7 mouse cellular contexts compared by ENCODE assay signal in genomic region chr2:119299981-119300818, GRCm38 (mm10). TPM values are rescaled to one million over a fixed set of nuclear protein-coding genes. Genes with fewer than 3 reads are reported as not detected.
DNase-seq lines count a peak whose midpoint lies in the region; ATAC-seq and TF ChIP-seq lines count a peak whose summit lies in the region.

No protein-coding gene starts in this region.

- H3K27me3 ChIP-seq in embryonic facial prominence, embryonic 13.5 days = no peaks in the 10 kb centered on the region
- H3K27me3 ChIP-seq in heart, embryonic 12.5 days (replicated peaks) = no peaks in the 10 kb centered on the region
- H3K27me3 ChIP-seq in kidney, embryonic 16.5 days (ENCODE audit: insufficient read depth, low read length) = no peaks in the 10 kb centered on the region

- H3K9me3 ChIP-seq in ES-E14 (ENCODE audit: control insufficient read depth, insufficient read depth, low read depth, low read length) = no peaks in the 10 kb centered on the region
- no peaks in the 10 kb centered on the region for H3K9me3 ChIP-seq in embryonic facial prominence, embryonic 13.5 days
- no peaks in the 10 kb centered on the region for H3K9me3 ChIP-seq in heart, embryonic 12.5 days (replicated peaks)
- H3K9me3 ChIP-seq in kidney, embryonic 16.5 days (ENCODE audit: low read length) = no peaks in the 10 kb centered on the region

- in situ Hi-C loops in ES-E14 (cut with MboI; ENCODE audit: low sequenced_read_pairs in 2 of 2, unreplicated experiment in 2 of 2) = loop anchor here in 1 of 2 experiments (10.0 kb wide), 1 partner anchor 215 kb away; no protein-coding TSS in a partner anchor

- peak; percentile 91 for DNase-seq in ES-E14 (ENCODE audit: low read depth, low spot score)
- DNase-seq in adrenal gland, postnatal 36 days = peak; percentile 86 to 91
- peak; percentile 89 for DNase-seq in lung, postnatal 25 days (ENCODE audit: low spot score)
- DNase-seq in right cerebral cortex, postnatal 4 days = peak; percentile 75

- H3K9ac ChIP-seq in ES-E14 (ENCODE audit: insufficient read depth, low read depth, low read length, poor library complexity, severe bottlenecking) = peak overlapping the region; percentile 38; the same call in 1 of the 2 replicates
- peak overlapping the region; percentile 49; the same call in 1 of the 2 replicates for H3K9ac ChIP-seq in embryonic facial prominence, embryonic 13.5 days
- H3K9ac ChIP-seq in heart, embryonic 12.5 days = peak overlapping the region; percentile 49
- H3K9ac ChIP-seq in kidney, embryonic 16.5 days (replicated peaks; ENCODE audit: low read length) = peak overlapping the region; percentile 61

- 0 out of 4 replicates have a peak overlapping the region, but pooled peaks of 1 of the 2 experiments have one; percentile 17 for H3K4me3 ChIP-seq in ES-E14 (ENCODE audit: insufficient read depth in 1 of 2, low read depth in 1 of 2, low read length in 2 of 2, poor library complexity in 1 of 2, severe bottlenecking in 1 of 2)
- no peak overlapping the region for H3K4me3 ChIP-seq in embryonic facial prominence, embryonic 13.5 days
- peak overlapping the region; percentile 16 for H3K4me3 ChIP-seq in heart, embryonic 12.5 days
- peak overlapping the region; percentile 15 for H3K4me3 ChIP-seq in kidney, embryonic 16.5 days (ENCODE audit: low read length)

- peaks cover 25% of the 10 kb centered on the region; the same call in 1 of the 2 replicates for H3K36me3 ChIP-seq in ES-E14 (ENCODE audit: control insufficient read depth, insufficient read depth, low read length, poor library complexity, severe bottlenecking)
- H3K36me3 ChIP-seq in embryonic facial prominence, embryonic 13.5 days = peaks cover 47% of the 10 kb centered on the region
- H3K36me3 ChIP-seq in heart, embryonic 12.5 days = peaks cover 34% of the 10 kb centered on the region
- H3K36me3 ChIP-seq in kidney, embryonic 16.5 days (ENCODE audit: insufficient read depth, low read length) = peaks cover 30% of the 10 kb centered on the region

- WGBS in embryonic facial prominence, embryonic 13.5 days = 6% methylated on average over 15 of the region's 15 CpGs
- 2% methylated on average over 15 of the region's 15 CpGs for WGBS in heart, embryonic 12.5 days
- 8% methylated on average over 15 of the region's 15 CpGs for WGBS in kidney, embryonic 16.5 days

- peak overlapping the region; percentile 37 for H3K4me2 ChIP-seq in embryonic facial prominence, embryonic 13.5 days
- H3K4me2 ChIP-seq in heart, embryonic 12.5 days = peak overlapping the region; percentile 65
- H3K4me2 ChIP-seq in kidney, embryonic 16.5 days (replicated peaks; ENCODE audit: low read depth, low read length) = peak overlapping the region; percentile 49

- H3K27ac ChIP-seq in ES-E14 (ENCODE audit: insufficient read depth, low read depth, low read length, poor library complexity, severe bottlenecking) = no peak overlapping the region
- 0 out of 2 replicates have a peak overlapping the region, but pooled peaks have one; percentile 16 for H3K27ac ChIP-seq in embryonic facial prominence, embryonic 13.5 days
- peak overlapping the region; percentile 85 for H3K27ac ChIP-seq in heart, embryonic 12.5 days (ENCODE audit: poor library complexity, severe bottlenecking)
- peak overlapping the region; percentile 85 for H3K27ac ChIP-seq in kidney, embryonic 16.5 days (ENCODE audit: low read length)

- ATAC-seq in embryonic facial prominence, embryonic 13.5 days (ENCODE audit: insufficient number of reproducible peaks, insufficient read depth, low FRiP score, low TSS enrichment, low read depth) = peak; percentile 63
- ATAC-seq in heart, embryonic 12.5 days (ENCODE audit: insufficient number of reproducible peaks, low FRiP score) = peak; percentile 88
- ATAC-seq in kidney, embryonic 16.5 days (ENCODE audit: low FRiP score, low TSS enrichment) = peak; percentile 86

- H3K4me1 ChIP-seq in ES-E14 (ENCODE audit: control insufficient read depth in 2 of 2, insufficient read depth in 2 of 2, low read length in 2 of 2, poor library complexity in 1 of 2) = peaks cover 5 to 20% of the 10 kb centered on the region in 2 experiments; a peak in 2 of 4 replicates
- peaks cover 35% of the 10 kb centered on the region for H3K4me1 ChIP-seq in embryonic facial prominence, embryonic 13.5 days
- peaks cover 38% of the 10 kb centered on the region for H3K4me1 ChIP-seq in heart, embryonic 12.5 days (replicated peaks)
- peaks cover 29% of the 10 kb centered on the region for H3K4me1 ChIP-seq in kidney, embryonic 16.5 days (ENCODE audit: insufficient read depth, low read length)

TF ChIP-seq in ES-E14, 5 proteins besides CTCF, POLR2A, EP300 and RAD21:
- TF ChIP-seq ZNF384 (IDR thresholded peaks at IDR 0.05; ENCODE audit: low read depth, low read length) (no peak), ZC3H11A (IDR thresholded peaks at IDR 0.05; ENCODE audit: borderline replicate concordance, low read depth, low read length) (0 out of 2 replicates have a peak, but pooled peaks have one; percentile 50), MAFK (IDR thresholded peaks at IDR 0.05; ENCODE audit: insufficient read depth, low read depth, low read length) (no peak), HCFC1 (IDR thresholded peaks at IDR 0.05; ENCODE audit: borderline replicate concordance, insufficient read depth, low read length) (peak; percentile 42; the same call in 1 of the 2 replicates), CHD2 (IDR thresholded peaks at IDR 0.05; ENCODE audit: low read depth, low read length) (no peak)

RNA-seq across cellular contexts. Expression of gene Vps18, which starts 11.7 kb away (rescaled TPM):
- total RNA-seq in ES-E14 (2012; rRNA removed) = 17.0 and 17.8 TPM in 2 replicates
- total RNA-seq in adrenal gland, postnatal 36 days (2021) = 10 to 100 TPM; 20.4 to 24.5 TPM
- 20.1 and 20.7 TPM in 2 replicates for polyA plus RNA-seq in embryonic facial prominence, embryonic 13.5 days (2015; fragmentation: Nextera tagmentation; extraction: Ambion mirVana)
- polyA plus RNA-seq in heart, embryonic 12.5 days (2016; fragmentation: Nextera tagmentation; extraction: Ambion mirVana) = 15.2 and 15.8 TPM in 2 replicates
- 23.0 and 23.1 TPM in 2 replicates for polyA plus RNA-seq in kidney, embryonic 16.5 days (2015; fragmentation: Nextera tagmentation; extraction: Ambion mirVana)

RNA-seq across cellular contexts. Expression of gene Dll4, which starts 25.4 kb away (rescaled TPM):
- 0.27 and 0.42 TPM in 2 replicates for total RNA-seq in ES-E14 (2012; rRNA removed)
- total RNA-seq in adrenal gland, postnatal 36 days (2021) = 10 to 100 TPM in 1 of 2 experiments, 1 to 10 TPM in 1; 7.2 to 10.6 TPM
- 4.2 and 4.6 TPM in 2 replicates for polyA plus RNA-seq in embryonic facial prominence, embryonic 13.5 days (2015; fragmentation: Nextera tagmentation; extraction: Ambion mirVana)
- polyA plus RNA-seq in heart, embryonic 12.5 days (2016; fragmentation: Nextera tagmentation; extraction: Ambion mirVana) = 6.5 and 6.8 TPM in 2 replicates
- polyA plus RNA-seq in kidney, embryonic 16.5 days (2015; fragmentation: Nextera tagmentation; extraction: Ambion mirVana) = 12.9 and 13.5 TPM in 2 replicates

RNA-seq across cellular contexts. Expression of gene Rhov, which starts 29.1 kb away (rescaled TPM):
- 1.8 and 1.9 TPM in 2 replicates for total RNA-seq in ES-E14 (2012; rRNA removed)
- under 1 TPM; 0.36 to 0.60 TPM for total RNA-seq in adrenal gland, postnatal 36 days (2021)
- polyA plus RNA-seq in embryonic facial prominence, embryonic 13.5 days (2015; fragmentation: Nextera tagmentation; extraction: Ambion mirVana) = 16.7 and 17.9 TPM in 2 replicates
- 0.10 and 0.13 TPM in 2 replicates for polyA plus RNA-seq in heart, embryonic 12.5 days (2016; fragmentation: Nextera tagmentation; extraction: Ambion mirVana)
- polyA plus RNA-seq in kidney, embryonic 16.5 days (2015; fragmentation: Nextera tagmentation; extraction: Ambion mirVana) = 1.8 and 2.3 TPM in 2 replicates

RNA-seq across cellular contexts. Expression of gene Chac1, which starts 50.8 kb away (rescaled TPM):
- total RNA-seq in ES-E14 (2012; rRNA removed) = 20.9 and 31.0 TPM in 2 replicates
- 1 to 10 TPM; 4.6 to 9.3 TPM for total RNA-seq in adrenal gland, postnatal 36 days (2021)
- polyA plus RNA-seq in embryonic facial prominence, embryonic 13.5 days (2015; fragmentation: Nextera tagmentation; extraction: Ambion mirVana) = 1.7 and 1.8 TPM in 2 replicates
- 0.12 and 0.31 TPM in 2 replicates for polyA plus RNA-seq in heart, embryonic 12.5 days (2016; fragmentation: Nextera tagmentation; extraction: Ambion mirVana)
- 0.86 and 1.3 TPM in 2 replicates for polyA plus RNA-seq in kidney, embryonic 16.5 days (2015; fragmentation: Nextera tagmentation; extraction: Ambion mirVana)
